Mouse (Mus musculus): ENCODE data around the gene Ift43.

Ift43 gene

DNA sequence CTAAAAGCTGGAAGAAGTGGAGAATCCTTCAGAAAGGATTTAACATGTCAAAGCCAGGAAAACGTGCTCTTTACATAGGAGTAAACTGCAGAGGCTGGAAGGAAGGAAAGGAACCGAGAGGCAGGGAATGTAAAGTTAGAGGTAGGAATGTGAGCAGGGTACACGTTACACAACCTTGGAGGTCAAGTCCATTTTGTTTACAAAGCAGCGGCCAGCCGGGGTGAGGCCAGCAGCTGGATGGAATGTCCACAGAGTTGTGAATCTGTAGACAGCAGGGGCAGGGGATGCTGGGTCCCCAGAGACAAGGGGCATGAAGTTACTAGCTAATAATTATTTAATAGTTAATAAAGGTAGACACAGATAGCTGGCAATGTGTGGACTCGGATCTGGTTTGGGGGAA is 45.8 kb downstream of the Ift43 start:
- DNase-seq (ENCODE audit: extremely low spot score, low spot score): no peak

- no peak for DNase-seq (ENCODE audit: extremely low spot score, low spot score)
Observed at GRCm38 (mm10) chr12:86129005-86129404, 46.7 kb downstream of the Ift43 start.

- DNase-seq (ENCODE audit: extremely low spot score, low spot score): no peak
Observed at GRCm38 (mm10) chr12:86129696-86130095, 47.4 kb downstream of the Ift43 start.

DNA sequence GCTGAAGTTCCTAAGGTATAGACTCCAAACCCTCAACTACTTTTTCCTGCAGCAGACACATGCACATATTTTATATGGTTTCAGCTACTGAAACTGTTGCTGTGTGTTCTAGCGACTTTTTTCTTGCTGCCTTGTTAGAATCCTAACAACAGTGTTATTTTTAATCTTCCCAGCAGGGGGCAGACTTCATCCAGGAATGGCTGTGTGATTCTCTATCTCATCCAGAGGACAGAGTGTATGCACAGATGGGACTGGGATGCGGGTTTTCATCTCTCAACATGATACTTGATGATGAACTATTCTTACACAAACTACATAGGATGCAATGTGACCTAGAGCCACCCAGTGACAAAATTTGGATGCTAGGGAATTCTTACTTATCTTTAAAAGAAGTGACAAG is 50.5 kb downstream of the Ift43 start:
- DNase-seq (ENCODE audit: extremely low spot score, low spot score): peak; percentile 42

GRCm38 (mm10) chr12:86135691-86136090 is 53.4 kb downstream of the Ift43 start:
- no peak for DNase-seq (ENCODE audit: extremely low spot score, low spot score)

DNA sequence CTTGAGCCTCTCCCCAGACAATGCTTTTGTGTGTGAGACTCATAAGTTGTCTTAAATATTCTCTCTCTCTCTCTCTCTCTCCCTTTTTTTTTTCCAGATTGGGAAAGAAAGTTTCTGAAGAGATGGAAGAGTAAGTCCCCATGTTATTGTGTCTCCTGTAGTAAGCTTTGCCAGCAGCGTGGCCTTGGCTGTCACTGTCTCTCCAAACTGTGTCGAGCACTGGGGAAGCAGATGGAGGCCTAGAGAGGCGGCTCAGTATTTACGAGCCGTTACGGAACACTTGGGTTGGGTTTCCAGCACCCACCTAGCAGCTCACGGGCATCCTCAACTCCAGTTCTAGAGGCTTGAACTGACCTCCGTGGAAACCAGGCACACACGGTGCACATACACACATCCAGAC is 56.4 kb downstream of the Ift43 start:
- no peak for DNase-seq (ENCODE audit: extremely low spot score, low spot score)

GRCm38 (mm10) chr12:86142389-86142788 is 60.0 kb downstream of the Ift43 start:
- no peak for DNase-seq (ENCODE audit: extremely low spot score, low spot score)

DNA sequence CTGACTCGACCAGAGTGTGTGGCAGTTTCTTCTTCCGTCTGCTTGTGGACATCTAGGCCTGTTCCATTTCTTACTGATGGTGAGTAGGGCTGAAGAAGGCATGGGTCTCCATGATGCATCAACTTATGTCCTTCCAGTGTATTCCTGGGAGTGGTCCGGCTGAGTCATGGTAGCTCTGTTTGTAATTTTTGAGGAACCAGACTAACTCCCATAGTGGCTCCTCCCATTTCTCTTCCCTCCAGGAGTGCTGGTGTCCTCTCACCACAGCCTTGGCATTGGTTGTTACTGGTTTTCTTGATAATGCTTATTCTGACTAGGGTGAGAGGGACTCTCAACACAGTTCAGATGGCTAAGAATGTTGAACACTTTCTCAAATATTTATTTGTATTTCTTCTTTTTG is 63.9 kb downstream of the Ift43 start:
- DNase-seq (ENCODE audit: extremely low spot score, low spot score): no peak

DNA sequence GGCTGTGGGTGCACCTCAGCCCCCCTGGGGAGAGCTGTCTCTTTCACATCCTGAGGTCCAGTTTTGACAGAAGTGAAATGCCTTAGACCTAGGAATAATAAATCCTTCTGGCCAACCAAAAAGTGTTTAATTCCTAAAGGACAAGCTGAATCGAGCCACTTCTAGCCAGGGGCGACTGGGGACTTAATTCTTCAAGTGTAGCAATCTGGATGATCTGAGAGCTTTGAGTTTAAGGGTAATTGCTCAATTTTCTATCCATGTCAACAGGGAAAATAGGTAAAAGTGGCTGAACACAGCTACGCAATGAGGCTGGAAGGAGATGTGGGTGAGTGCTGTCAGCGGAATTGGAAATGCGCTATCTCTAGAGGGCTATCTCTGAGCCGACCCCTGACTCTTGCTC is 65.9 kb downstream of the Ift43 start:
- DNase-seq (ENCODE audit: extremely low spot score, low spot score): no peak

DNA sequence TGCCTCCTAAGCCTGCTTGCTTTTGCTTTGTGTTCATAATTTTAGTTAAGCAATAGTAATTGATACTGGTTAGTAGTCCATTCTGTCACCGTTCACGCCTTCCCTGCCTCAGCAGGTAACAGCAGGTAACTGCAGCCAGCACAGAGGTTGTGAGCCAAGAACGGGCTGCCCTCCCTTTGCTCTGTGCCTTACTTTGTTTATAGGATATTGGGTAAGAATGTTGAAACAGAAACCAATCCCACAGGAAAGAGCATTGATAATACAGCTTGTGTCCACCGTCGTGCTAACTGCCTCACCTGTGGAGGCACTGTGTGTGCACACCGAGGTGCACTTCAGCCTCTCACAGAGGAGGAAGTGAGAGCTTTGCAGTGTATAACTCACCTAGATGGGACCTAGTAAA is 66.7 kb downstream of the Ift43 start:
- no peak for DNase-seq (ENCODE audit: extremely low spot score, low spot score)

DNA sequence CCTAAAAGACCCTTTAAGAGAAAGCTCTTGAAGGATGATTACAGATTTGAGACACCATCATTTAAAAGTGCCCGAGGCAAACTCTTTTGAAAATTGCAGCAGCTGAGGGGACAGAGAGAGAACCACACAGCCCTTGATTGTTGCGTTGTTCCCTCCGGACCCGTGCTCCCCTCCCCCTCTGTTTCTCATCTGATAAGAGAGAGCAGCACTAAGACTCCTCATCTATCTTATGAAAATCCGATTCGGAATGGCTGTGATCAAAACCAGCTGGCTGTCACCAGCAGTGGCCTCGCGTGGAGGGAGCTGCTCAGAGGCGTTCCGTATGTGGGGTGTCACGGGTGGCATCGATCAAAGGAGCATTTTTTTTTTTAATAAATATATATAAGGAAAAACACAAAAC is 69.6 kb downstream of the Ift43 start:
- no peak for DNase-seq (ENCODE audit: extremely low spot score, low spot score)

DNA sequence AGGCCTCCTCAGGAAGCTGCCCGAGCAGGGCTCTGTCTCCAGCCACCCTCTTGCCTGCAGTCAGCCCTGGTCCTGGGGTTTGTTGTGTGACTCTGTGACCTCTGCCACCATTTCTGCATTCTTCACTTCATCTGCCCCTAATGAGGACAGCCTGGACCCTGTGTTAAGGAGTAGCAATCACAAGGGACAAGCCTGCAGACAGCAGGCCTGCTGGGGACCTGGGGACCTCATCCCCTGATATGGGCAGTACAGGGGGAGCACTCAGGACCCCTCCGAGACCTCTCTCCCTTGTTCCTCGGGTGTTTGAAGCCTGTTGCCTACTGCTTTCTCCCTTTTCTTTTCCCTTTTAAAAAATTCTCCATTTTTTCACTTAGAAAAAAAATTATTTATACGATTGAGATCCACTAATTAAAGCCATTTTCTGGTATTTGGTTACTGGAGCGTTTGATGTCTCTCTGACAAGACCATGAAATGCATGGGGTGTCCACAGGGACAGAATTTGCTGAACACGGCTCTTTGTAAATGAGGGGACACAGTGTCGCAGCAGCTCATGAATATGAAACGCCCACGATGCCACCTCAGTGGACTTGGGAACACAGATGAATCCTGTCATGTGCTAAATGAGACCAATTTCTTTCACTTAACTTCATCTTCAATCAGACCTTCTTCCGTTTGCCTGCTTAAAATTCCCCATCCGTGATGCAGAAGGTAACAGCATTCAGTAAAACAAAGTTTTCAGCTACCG is 71.0 kb downstream of the Ift43 start:
- DNase-seq (ENCODE audit: extremely low spot score, low spot score): no peak

DNA sequence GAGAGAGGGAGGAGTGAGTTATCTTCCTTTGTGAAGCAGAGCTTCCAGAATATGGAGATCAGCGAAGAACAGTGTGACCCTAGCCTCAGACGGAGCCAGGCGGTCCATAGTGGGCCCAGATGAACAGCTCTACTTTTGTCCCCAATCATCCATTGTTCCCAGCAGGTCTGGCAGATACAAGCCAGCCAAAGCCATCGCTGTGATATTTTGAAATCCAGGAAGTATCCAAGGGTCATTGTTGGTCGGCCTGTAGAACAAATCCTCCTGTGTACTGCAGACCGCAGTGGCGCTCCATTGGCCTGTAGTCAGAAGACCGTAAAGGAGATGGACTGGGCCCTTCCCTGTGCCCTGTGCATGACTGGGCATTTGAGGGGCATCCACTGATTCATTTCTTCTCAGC is 72.8 kb downstream of the Ift43 start:
- no peak for DNase-seq (ENCODE audit: extremely low spot score, low spot score)

- DNase-seq (ENCODE audit: extremely low spot score, low spot score): no peak
Observed at GRCm38 (mm10) chr12:86157166-86157565, 74.8 kb downstream of the Ift43 start.

DNA sequence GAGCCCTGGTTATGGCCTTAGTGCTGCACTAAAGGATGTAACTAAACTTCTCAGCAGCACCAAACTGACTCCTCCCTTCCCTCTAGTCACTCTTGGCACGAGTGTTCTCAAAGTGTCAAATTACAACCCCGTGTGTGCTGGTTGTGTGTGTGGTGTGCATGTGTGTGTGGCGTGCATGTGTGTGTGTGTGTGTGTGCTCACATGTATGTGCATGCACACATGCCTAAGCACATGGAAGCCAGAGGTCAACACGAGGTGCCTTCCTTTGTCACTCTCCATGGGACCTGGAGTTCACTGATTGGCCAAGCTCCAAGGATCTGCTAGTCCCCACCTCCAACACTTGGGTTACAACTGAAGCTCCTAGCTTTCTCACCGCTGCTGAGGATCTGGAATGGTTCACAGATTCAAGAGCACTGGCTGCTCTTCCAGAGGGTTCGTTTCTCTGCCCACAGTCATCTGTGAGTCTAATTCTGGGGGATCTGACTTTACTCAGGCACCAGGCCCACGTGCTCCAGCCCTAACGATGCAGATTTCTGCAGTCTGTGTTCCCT is 75.6 kb downstream of the Ift43 start:
- DNase-seq (ENCODE audit: extremely low spot score, low spot score): peak; percentile 45

GRCm38 (mm10) chr12:86158689-86159483 is 76.5 kb downstream of the Ift43 start:
- DNase-seq (ENCODE audit: extremely low spot score, low spot score): no peak

DNA sequence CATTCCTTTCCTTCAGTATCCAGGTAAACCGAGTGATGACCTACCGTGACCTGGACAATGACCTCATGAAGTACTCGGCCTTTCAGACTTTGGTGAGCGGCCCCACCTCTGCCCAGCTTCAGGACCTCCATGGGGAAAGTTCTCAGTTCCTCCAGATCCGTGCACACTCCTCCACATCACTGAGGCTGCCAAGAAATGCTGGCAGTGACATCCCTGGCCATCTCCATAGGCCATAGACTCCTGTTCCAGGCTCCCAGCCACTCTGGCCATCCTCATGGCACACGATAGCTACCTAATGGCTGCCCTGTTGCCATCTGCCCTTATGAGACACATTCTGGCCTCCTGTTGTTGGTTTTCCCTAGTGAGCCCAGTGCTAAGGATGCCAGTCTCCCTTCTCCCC is 79.1 kb downstream of the Ift43 start:
- DNase-seq (ENCODE audit: extremely low spot score, low spot score): no peak

GRCm38 (mm10) chr12:86161942-86162341 is 79.6 kb downstream of the Ift43 start:
- DNase-seq (ENCODE audit: extremely low spot score, low spot score): no peak

DNA sequence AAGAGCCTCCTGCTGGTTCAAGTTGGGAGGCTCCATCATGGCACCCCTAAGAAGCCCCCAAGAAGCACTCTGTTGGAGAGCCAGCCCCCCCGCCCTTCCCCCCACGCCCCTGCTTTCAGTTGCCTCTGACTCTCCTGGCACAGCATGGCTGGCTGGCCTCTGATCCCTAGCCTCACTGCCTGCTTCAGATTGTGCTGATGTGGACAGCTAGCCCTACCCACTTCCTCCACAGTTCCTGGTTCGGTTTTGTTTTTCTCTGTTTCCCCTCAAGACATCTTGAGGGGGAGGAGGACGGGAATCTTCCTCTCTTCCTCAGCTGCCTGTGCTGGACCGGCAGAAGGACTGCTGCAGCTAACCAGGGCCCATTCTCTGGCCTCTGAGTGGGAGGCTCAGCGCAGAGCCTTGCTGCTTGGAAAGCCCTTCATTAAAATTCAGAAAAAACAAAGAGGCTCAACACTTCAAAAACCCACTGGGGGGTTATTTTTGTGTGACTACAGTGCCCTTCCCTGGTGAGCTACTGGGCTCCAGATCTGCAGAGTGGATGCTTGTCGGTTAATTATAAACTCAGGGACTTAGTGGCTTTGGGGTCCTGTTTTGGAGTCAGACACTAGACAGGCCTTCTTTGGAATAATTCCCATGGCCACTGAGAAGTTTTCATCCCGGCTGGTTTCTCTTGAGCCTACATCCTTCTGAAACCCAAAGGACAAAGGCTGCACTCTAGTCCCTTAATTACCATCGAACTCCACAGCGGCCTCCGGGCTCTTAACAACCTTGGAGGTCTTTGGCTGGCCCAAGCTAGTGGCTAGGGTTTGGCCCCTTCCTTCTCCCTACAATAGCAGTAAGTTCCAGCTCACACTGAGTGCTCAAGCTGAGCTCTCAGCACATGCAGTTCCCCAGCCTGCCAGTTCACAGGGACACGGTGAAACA is 80.8 kb downstream of the Ift43 start:
- DNase-seq (ENCODE audit: extremely low spot score, low spot score): no peak

GRCm38 (mm10) chr12:86166244-86166643 is 83.9 kb downstream of the Ift43 start:
- DNase-seq (ENCODE audit: extremely low spot score, low spot score): no peak

GRCm38 (mm10) chr12:86167075-86167474 is 84.7 kb downstream of the Ift43 start:
- DNase-seq (ENCODE audit: extremely low spot score, low spot score): no peak

DNA sequence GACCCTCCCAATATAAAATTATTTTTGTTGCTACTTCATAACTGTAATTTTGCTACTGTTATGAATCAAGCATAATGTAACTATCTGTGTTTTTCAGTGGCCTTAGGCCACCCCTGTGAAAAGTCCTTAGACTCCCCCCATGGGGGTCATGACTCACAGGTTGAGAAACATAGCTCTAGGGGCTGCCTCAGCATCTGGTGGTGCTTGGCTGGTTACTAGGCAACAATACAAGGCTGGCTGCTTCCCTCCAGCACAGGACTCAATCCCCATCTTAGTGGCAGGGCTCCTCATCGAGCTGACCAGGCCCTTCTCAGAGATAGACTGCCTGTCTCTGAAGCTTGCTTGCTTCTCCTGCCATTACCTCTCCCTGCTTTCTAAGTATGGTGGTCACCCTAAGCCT is 86.4 kb downstream of the Ift43 start:
- no peak for DNase-seq (ENCODE audit: extremely low spot score, low spot score)

Measured in neural tube, embryonic 10.5 days (tissue).